Mouse (Mus musculus) C2C12 (cell line): ENCODE data around the gene Phf24.

Experiments used
- CEBPB ChIP-seq: IDR thresholded peaks from one replicate; pipeline ENCODE4 v1.6.1; 2011; ENCODE audit warnings: low read depth, mild to moderate bottlenecking, control low read depth, moderate library complexity
- CTCF ChIP-seq: IDR thresholded peaks from one replicate; pipeline ENCODE4 v1.5.1; 2011; ENCODE audit not compliant: control insufficient read depth, insufficient read depth, insufficient read length
- MAX ChIP-seq: IDR thresholded peaks from one replicate; pipeline ENCODE4 v1.6.1; 2011; ENCODE audit warnings: mild to moderate bottlenecking, control low read depth
- MYOG ChIP-seq: IDR thresholded peaks from one replicate; pipeline ENCODE4 v1.6.1; 2011; ENCODE audit not compliant: control insufficient read depth, insufficient read length; ENCODE audit errors: extremely low read depth
- USF1 ChIP-seq: IDR thresholded peaks from one replicate; pipeline ENCODE4 v1.6.1; 2011; ENCODE audit warnings: low read depth, mild to moderate bottlenecking, control low read depth, moderate library complexity

GRCm38 (mm10) chr4:42949676-42950051 lies 33.2 kb downstream of the Phf24 start, which contains the start of gene Dnajb5:
- TF ChIP-seq CTCF (no peak), MYOG (no peak), USF1 (no peak), MAX (peak; percentile 61), CEBPB (no peak)
